Mouse (Mus musculus): ENCODE measurements around the gene Syce2.

The Syce2 gene

DNA sequence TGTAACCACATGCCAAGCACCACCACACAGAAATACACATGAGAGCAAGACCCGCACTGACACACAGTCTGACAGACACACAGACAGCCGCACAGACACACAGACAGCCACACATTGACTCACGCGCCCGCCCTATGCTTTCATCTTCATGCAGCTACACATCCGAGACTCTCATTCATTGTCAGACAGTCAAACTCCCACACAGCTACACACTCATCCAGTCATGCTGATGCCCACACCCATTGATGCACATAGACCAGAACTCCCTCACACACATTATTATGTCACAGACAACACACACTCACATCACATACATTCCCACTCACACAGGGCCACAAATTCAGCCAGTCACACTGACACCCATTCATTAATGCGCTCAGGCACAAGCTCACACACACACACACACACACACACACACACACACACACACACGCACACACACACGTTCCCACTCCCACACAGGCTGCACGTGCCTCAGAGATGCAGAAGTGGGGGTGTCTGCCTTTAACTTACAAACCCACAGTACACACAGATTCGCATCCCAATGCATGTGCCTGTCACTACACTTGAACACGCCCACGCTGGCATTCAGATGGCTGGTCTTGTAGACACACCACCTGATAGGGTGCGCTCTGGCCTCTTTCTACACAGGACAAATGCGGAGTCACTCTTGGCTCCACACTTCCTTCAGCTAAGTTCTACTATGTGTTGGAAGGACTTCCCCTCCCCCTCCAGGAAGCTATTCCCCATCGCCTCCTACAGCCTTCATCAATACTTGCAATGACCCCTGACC lies 62.1 kb downstream of the Syce2 start:
- DNase-seq: no peak

DNA sequence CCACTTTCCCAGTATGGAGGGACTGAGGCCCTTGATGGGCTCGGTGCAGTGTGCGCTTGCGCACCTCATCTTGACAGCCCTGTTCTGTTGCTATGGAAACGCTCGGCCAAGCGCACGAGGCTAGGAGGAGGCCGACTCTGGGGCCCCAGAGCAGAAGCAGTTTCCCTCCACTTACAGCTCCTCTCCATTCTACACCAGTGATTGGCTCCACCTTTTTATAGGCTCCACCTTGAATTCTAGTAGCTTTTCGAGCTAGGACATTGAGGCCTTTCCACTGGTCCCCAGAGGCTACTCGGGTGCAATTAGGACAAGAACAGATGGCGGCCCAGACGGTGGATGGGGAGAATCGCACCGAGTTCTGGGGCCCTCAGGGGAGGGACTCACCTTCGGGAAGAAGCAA lies 62.9 kb downstream of the Syce2 start:
- DNase-seq: peak; percentile 35 to 40

DNA sequence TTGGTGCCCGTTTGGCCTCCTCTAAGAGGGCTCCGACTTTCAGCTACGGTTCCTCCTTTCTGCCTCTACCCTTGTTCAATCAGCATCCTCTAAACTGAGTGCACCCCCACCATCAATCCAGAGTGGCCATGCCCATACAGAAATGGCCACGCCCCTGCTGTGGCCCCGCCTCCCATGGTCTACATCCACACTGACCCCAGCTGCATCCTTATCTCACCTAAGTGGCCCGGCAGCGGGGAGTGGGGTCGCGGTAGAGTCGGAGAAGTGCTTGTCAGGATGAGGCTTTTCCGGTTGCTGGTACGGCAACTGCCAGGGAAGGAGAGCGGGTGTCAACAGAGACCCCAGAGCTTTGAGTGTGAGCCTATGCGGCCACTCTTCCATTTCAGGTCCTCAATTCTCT lies 63.6 kb downstream of the Syce2 start:
- DNase-seq: peak in 1 of 2 experiments; percentile 31

DNA sequence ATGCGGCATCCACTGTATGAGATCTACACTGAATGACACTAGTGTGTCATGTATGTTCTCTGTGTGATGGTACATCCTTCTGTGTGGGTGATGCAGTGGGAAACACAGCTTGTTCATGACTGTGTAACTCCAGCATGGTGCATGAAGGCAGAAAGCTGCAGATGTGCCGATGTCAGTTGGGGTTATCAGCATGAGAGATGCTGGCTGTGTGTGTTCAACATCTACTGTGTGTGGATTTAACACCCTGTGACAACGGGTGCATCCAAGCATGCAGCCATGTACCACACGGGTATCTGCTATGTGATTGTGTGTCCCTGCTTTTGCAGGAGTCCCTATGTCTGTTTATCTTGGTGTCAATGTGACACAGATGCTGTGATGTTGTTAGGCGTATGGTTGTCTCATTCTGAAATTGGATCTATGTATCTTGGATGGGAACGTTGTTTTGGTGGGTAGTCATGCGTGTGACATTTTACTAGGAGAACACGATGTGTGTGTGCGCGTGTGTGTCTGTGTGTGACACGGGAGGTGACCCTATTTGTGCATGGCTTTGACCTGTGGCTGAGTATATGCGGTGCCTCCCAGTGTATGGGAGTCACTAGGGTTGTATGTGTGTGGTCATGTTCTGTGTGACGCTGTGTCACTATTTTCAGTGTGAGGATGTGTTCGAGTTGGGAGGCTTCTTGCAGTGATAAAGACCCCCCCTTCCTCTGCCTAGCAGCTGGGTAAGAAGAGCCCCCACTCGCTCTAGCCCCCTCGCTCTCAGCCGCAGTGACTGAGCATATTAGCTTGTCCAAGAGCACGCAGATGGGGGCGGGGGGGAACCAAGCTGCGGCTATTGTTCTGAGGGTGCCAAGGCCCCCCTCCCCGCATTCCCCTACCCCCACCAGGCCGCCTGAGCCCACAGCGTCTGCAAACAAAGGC lies 64.4 kb downstream of the Syce2 start:
- peak in 1 of 2 experiments; percentile 15 for DNase-seq

DNA sequence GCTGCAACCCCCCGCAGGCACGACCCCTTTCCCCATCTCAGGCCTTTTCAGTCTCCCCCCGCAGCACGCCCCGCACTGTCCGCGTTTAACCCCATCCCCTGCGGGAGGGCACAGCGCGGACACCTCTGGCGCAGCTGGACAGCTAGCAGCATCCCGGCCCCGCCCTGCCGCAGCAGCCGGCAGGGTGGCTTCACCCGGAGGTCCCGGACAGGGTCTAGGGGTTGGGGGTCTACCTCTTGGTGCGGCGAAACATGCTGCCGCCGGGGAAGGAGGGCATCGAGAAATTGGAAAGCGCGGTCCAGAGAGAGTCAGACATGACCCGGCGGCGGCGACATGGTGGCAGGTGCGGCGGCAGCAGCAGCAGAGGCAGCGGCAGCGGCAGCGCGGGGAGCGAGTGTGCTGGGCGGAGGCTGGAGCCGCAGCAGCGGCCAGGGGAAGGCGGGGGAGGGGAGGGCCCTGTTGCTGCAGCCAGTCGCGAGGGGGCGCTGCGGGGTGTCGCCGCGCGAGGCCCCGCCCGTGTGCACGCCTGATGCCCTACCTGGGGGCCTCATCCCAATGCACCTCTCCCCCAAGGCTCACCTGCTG lies 65.1 kb downstream of the Syce2 start, which contains the start of gene Mast1:
Gene Mast1, minus strand, starts transcription at position 398 of the 585 bp plus-strand sequence.
- peak; percentile 84 to 86 for DNase-seq

All from B cell, adult 2 months (primary cell).